Mouse (Mus musculus) monocyte, adult 2 months (primary cell): ENCODE measurements around the gene Nat8f6.
"Not testable (repeated sequence)": the region's sequence is repeated elsewhere in the genome, so short reads cannot be mapped to it uniquely, and the experiment has no call there.

Experiments used
- DNase-seq, 2 experiments: peaks; one replicate each; pipeline ENCODE4 v3.0.0; 2022; ENCODE audit warnings: low spot score in 2 of 2, low read depth in 1 of 2

Gene Nat8f6

DNA sequence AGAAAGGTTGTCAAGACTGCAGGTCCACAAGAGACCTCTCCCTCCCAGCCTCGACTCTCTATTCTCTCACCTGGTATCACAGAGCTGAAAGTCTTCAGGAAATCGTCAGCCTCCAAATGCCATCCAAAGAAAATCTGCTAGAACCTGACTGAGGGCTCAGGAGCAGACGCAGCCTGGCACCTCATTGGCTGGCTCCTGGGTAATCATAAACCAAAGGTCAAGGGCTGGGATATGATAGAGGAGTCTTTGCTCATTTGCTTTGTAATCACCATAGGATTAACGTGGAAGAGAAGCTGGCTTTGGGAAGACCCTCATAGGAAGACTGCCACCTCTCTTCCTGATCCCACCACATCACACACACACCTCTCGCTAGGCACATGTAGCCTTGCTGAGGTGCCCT is at the start of gene Nat8f6, which contains the start of gene Nat8f5:
Nat8f6 (minus strand) TSS at position 118 of the 400 bp plus-strand sequence.
Nat8f5 (minus strand) TSS at position 136 of the 400 bp plus-strand sequence.
- no peak for DNase-seq

GRCm38 (mm10) chr6:85869006-85869405 is 48.3 kb upstream of the Nat8f6 start, which contains the start of gene Nat8f2:
Nat8f2 (minus strand) TSS chr6:85869158.
- not testable (repeated sequence) for DNase-seq

DNA sequence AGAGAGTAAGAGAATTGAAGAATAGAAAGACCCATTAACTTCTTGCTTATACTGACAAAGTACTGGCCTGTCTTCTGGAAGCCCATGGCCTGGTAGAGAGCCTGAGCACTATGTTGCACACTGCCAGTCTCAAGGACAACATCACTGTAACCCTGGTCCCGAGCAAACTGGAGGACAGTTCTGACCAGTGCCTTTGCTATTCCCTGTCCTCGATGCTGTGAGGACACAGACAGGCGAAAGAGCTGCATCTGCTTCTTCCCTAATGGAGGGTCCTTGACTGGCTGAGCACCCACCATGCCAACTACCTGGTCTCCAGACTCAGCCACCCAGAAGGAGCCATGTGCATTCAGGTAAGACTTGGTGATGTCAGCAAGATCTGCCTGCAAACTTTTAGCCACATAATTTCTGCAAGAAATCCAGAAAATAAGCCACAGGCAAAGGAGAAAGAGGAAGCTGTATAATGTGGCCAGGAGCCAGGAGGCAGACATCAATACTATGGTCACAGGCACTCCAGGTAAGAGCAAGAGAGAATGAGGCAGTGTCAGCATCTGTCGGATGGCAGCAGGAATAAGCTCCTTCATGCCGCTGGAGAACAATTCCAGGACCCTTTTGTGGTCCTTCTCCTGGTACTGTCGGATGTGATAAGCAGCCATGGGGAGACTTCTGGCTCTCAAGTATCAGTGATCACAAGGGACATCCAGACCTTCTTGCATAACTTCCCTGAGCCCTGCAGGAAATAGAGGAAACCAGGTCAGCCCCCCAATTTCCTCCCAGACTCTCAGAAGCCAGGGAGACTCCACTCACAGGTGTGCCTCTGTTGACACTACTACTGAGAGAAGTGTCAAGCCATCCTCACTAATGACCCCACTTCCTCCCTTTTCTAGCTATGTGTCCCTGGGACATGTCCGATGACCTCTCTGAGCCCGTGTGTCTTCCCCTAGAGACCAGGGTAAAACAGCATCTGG is 47.3 kb upstream of the Nat8f6 start:
- no peak for DNase-seq

- not testable (repeated sequence) for DNase-seq
Measured at GRCm38 (mm10) chr6:85866995-85867394, 46.2 kb upstream of the Nat8f6 start.

DNA sequence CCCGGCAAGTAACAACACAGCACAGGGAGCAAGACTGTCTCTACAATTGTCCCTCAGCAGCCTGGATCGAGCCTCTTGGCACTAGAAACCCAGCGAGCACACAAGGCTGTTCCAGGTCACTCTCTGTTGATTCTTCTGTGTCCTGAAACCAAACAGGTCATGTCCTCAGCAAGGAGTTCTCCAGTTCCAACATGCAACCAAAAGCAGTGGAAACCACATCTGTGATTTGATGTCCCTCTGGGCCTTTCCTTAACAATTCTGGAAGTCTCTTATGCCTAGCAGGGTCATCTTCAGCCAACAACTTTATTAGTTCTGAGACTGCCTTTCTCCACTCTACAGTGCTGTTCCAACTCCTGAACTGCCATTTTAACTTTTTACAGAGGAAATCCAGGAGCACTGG is 45.4 kb upstream of the Nat8f6 start:
- DNase-seq: not testable (repeated sequence)

DNA sequence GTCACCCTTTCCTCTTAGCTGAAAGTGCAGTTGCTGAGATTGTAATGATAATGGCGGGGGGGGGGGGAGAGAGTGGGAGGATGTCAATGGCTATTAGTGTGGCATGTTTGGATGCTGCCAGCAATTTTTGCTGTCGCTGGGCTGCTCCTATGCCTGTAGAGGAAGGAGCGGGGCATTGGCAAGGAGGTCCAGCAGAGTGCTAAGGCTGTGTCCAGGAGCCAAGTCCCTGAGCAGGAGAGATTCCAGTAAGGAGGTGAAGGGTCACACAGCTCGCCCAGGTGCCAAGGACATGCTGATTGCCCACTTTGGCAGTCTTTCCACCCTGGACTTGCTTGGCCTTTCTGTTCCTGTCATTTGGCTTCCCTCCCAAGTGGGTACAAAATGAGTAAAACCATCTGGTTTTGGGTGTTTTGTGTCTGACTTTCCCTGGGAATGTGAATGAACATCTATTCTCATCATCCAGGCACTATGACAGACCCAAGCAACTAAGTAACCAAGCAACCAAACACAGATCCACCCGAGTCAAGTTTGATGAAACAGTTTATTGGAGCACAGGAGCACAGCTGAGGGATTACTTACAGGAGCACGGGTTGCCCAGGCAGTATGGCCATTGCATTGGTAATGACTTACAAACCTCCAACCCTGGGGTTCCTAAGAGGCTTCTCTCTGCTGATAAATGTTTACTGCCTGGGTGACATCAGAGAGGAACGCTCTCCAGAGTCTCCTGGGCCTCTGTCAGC is 44.3 kb upstream of the Nat8f6 start:
- DNase-seq: not testable (repeated sequence)

- DNase-seq: no peak
Measured at GRCm38 (mm10) chr6:85863840-85864239, 43.1 kb upstream of the Nat8f6 start.

DNA sequence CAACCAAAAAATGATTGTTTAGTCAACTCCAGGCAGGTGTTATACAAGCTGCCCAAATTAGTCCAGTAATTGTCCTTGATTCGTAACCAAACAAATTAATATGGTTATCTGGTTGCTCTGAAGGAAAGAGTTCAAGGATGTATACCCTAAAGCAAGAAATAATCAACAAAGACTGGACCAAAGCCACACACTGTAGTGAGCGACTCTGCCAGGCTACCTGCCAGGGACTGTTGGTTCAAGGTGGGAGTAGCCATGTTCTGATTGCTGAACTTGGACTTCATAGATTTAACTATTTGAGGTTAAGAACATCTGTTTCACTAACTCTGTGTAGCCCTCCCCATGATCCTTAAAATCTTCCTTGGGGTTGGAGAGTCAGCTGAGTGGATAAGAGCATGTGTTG is 42.4 kb upstream of the Nat8f6 start:
- DNase-seq: no peak

DNA sequence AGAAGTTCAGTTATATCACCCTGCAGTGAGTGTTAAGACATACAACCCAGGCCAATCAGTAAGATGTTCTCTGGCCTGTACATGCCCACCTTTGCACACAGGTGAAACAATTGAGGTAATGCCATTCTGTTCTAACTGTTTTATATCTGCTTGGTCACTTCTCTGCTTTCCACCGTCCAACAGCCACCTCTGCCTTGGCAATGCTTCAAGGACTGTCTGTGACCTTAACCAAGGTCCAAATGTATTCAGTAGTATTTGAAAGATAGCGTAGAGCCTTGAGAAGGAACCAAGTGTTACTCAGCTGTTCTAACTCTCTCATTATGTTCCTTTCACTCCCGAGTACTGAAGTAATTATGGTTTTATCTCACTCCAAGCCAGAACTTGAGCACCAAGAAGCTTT is 41.8 kb upstream of the Nat8f6 start:
- no peak for DNase-seq

DNA sequence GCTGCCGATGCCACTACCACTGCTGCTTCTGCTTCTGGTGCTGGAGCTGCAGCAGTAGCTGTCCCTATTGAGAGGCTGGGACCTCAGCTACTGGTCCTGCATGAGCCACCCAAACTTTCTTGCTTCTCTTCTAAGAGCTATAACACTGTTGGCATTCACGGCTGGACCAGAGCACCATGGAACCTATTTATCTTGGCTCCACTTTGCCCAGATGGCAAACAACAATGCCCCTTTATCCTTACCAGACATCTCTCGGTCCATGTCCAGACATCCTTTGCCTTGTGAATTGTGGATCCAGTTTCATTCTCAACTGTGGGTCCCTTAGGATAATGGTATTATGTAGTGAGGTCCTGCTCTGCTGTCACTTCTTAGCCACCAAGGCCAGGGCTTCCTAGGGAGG is 40.5 kb upstream of the Nat8f6 start:
- no peak for DNase-seq

DNA sequence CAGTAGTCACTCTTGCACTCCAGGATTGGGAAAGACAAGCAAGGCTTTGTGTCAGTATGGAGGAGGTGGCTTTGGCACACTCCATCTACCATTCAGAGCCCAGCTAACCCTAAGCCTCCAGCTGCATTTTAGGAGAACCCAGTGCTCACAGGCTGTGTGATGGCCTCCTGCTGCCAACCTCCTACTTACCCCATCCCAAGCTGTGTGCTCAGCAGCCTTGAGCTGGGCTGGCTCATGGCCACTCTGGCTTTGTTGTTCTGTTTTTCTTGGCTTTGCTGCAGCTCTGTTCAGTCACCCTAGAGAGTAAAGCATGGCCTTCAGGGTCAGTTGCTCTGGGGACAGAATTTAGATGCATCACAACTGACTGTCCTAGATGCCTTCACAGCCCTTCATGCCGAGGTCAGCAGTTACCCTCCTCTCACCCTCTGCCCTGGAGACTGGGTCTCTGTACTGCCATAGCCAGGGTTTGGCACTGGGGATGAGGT is 35.5 kb upstream of the Nat8f6 start:
- no peak for DNase-seq

DNA sequence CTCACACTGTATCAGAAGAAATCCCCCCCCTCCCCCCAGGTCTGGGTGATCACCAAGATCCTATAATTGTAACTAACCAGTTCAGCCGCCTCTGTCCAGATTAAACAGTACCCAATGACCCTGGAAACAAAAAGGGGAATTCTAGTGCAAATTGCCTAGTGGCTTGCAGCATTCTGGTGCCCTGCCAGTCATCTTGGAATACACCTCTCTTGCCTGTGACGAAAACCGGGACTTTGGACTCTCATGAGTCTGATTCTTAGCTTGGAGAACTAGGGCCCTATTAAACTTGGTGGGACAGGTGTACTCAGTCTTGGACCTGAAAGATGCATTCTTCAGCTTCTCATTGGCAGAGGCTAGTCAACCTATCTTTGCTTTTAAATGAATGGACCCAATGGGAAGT is 32.7 kb upstream of the Nat8f6 start:
- DNase-seq: no peak

DNA sequence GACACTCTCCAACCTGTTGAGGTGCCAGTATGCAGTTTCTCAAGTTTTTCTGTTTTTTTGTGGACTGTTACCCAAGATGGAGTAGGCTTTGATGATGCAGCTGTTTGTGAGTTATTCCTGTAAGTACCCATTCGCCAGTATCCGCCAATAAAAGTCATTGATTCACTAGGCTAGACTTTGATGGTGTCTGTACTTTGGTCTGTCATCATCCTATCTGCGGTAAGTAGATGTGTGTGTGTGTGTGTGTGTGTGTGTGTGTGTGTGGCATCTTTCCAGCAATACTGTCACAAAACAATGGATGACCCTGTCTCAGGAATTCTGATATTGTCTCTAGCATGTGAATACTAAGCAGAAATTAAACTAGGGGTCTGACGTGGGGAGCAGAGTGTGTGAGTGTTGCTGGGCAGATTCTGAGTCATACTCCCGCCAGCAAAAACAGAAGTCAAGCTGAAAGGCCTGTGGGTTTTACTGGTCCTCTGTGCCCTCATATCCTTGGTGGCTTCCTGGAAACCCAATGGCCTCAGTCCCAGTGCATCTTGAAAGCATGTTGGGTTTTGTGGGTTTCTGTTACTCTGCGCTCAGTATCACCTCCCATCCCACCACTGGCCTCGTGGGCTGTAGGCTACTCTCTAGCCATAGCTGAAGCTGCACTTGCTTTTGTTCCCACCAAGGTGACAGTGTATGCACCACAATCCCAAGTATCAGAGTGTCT is 30.5 kb upstream of the Nat8f6 start:
- no peak for DNase-seq

DNA sequence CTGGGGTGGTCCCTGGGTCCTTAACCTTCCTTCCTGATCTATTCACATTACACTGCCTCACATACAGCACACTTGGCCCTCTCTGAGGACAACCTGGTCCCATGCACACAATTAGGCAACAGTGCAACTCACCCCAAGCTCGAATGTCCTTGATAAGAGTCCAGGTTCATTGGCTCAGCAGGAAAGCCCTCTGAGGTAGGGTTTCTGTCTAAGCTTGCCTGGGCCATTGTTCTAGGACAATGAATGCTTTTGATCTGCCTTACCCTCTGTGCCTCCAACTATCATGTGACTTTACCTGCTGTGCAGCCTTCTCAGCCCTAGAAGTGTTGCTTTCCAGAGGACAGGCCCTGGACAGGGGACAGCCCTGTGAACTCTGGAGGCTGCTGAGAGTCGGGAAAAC is 28.5 kb upstream of the Nat8f6 start:
- no peak for DNase-seq

DNA sequence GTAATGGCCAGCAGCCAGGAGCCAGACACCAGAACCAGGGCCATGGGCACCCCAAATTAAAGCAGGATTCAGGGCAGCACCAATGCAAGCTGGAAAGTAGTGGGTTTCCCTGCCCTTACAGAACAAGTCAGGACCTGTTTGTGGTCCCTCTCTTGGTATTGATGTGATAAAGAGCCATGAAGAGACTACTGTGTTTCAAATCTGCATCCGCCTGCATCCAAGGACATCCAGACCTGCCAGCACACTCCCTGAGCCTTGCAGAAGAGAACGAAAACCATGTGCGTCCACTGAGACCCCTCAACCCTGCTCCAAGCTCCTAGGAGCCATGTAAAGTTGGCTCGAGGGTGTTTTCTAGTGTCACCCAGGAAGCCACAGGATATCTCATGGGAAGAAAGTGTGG is 27.4 kb upstream of the Nat8f6 start:
- DNase-seq: no peak

DNA sequence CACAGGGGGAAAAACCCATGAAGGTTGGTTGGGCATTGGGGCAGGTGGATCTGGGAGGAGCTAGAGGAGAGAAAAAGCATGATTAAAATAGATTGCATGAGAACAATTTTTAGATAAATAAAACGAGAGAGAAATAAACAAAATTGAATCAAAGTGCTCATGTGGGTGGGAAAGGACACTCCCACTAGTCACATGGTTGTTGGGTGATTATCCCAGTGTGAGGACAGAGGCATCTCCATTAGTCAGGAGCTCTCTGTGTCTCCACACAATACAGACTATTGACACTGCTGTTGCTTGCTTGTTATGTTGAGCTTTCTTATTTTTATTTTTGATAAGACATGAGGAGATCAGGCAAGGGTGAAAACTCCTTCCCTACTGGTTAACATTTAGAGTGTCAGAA is 26.2 kb upstream of the Nat8f6 start:
- no peak for DNase-seq

GRCm38 (mm10) chr6:85843677-85844458 is 23.1 kb upstream of the Nat8f6 start:
- DNase-seq: not testable (repeated sequence)

DNA sequence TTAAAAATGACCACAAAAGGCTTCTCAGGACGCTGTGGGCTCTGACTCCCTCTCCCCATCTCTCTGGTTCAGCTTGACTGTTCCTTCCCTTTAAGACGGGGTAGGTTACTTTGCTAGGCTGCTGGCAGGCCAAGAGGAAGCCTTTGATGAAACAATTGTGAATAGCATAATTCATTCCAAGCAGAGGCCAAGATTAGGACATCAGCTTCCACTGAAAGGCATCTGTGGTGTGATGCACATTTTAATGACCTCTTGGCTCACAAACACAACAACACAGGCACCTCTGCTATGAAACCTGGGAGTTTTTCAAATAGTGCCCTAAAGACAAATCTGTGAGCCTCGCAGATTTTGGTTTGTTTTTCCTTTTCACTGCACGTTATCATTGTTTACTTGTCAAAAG is 19.2 kb upstream of the Nat8f6 start:
- no peak for DNase-seq

DNA sequence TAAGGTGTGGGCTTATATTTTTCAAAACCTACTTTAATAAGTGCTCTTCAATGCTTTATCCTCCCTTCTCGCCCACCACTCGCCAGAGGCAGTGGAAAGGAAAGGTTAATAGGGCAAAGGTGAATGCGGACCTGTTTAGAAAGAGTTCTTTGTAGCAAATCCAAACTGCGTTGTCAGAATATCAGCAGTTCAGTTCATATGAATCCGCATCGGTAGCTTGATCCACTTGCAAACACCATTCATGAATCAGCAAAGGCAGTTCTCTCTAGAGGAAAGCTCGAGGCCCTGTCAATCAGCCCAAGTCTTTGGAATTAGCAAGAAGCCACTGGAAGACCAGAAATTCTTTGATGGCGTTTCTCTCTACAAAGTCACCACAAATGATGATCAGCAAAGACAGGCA is 17.9 kb upstream of the Nat8f6 start:
- DNase-seq: no peak

- not testable (repeated sequence) for DNase-seq
Measured at GRCm38 (mm10) chr6:85837307-85837706, 16.6 kb upstream of the Nat8f6 start.
